Mouse (Mus musculus) liver, embryonic 11.5 days (tissue): ENCODE data around the gene Gpc5. TPM values are rescaled to one million over a fixed set of nuclear protein-coding genes. Genes with fewer than 3 reads are reported as not detected.
A peak's percentile ranks its signal among the peaks of the same experiment; 100 is the strongest.

Experiments
- ATAC-seq: fragments of 200-750 bp; cut with Nextera tagmentation; replicated peaks from 2 replicates; pipeline ENCODE4 v1.8.0; 2017; ENCODE audit warnings: moderate number of reproducible peaks, mild to moderate bottlenecking, moderate TSS enrichment, moderate library complexity; ENCODE audit not compliant: low FRiP score
- DNase-seq: peaks from one replicate; pipeline ENCODE4 v3.0.0-alpha.2; 2017; ENCODE audit warnings: low spot score
- H3K27ac ChIP-seq: fragments of 300-500 bp; sonication (generic); 2 replicates; pipeline ENCODE4 v1.5.1; 2014; ENCODE audit warnings: mild to moderate bottlenecking, low read depth, low read length, control low read depth
- H3K27me3 ChIP-seq: fragments of 300-500 bp; sonication (generic); replicated peaks from 2 replicates; pipeline ENCODE4 v1.6.1; 2014; ENCODE audit warnings: low read length, mixed read lengths; ENCODE audit not compliant: control insufficient read depth, insufficient read depth
- H3K36me3 ChIP-seq: fragments of 300-500 bp; sonication (generic); 2 replicates; pipeline ENCODE4 v1.6.1; 2014; ENCODE audit warnings: mild to moderate bottlenecking, low read length, moderate library complexity, mixed read lengths; ENCODE audit not compliant: control insufficient read depth, insufficient read depth
- H3K4me1 ChIP-seq: fragments of 300-500 bp; sonication (generic); replicated peaks from 2 replicates; pipeline ENCODE4 v1.6.1; 2014; ENCODE audit warnings: low read length, mixed read lengths; ENCODE audit not compliant: control insufficient read depth, insufficient read depth
- H3K4me2 ChIP-seq: fragments of 300-500 bp; sonication (generic); 2 replicates; pipeline ENCODE4 v1.6.1; 2014; ENCODE audit warnings: mild to moderate bottlenecking, control low read depth, moderate library complexity
- H3K4me3 ChIP-seq: fragments of 300-500 bp; sonication (generic); 2 replicates; pipeline ENCODE4 v1.5.1; 2014; ENCODE audit warnings: low read depth, low read length, control low read depth
- H3K9ac ChIP-seq: fragments of 300-500 bp; sonication (generic); 2 replicates; pipeline ENCODE4 v1.6.1; 2014; ENCODE audit warnings: low read depth, low read length, control low read depth
- H3K9me3 ChIP-seq: fragments of 300-500 bp; sonication (generic); 2 replicates; pipeline ENCODE4 v1.6.1; 2016; ENCODE audit warnings: low read length, inconsistent platforms, mixed read lengths; ENCODE audit not compliant: control insufficient read depth
- WGBS: fragments of 180-500 bp; shearing (Covaris S2); extraction: QIAGEN DNeasy Blood & Tissue Kit; methylation state at CpG from one replicate; pipeline ENCODE4 v1.1.7; 2014; 5-methylcytosine and 5-hydroxymethylcytosine counted together
- microRNA counts: library from miRNA; unstranded; fragments of <30 nt; microRNA quantifications from one replicate; lab custom pipeline; 2015
- microRNA-seq: library from miRNA; unstranded; fragments of <30 nt; microRNA quantifications from one replicate; pipeline ENCODE4, GENCODE M21; 2017; ENCODE audit warnings: borderline number of aligned reads
- polyA plus RNA-seq: library from polyadenylated mRNA; unstranded; fragments of >200 nt; fragmentation: Nextera tagmentation; extraction: Ambion mirVana; gene quantifications from 2 replicates; pipeline ENCODE4 v1.2.1, GENCODE M21; 2014

The Gpc5 gene
- polyA plus RNA-seq, 1 experiment from 2014 or later, result 0.12 TPM

- H3K27ac ChIP-seq, result no peak overlapping the region
- H3K4me2 ChIP-seq, result no peak overlapping the region
- no peak overlapping the region for H3K4me3 ChIP-seq
- ATAC-seq, result no peak
- 73% methylated on average over 3 of the region's 3 CpGs for WGBS
- H3K4me1 ChIP-seq, result no peaks in the 10 kb centered on the region
- no peaks in the 10 kb centered on the region for H3K27me3 ChIP-seq
- H3K9me3 ChIP-seq, result no peaks in the 10 kb centered on the region
- H3K36me3 ChIP-seq, result no peaks in the 10 kb centered on the region
- DNase-seq, result no peak
- H3K9ac ChIP-seq, result no peak overlapping the region
Measured at GRCm38 (mm10) chr14:116538216-116538615, 1446.2 kb downstream of the Gpc5 start.

DNA sequence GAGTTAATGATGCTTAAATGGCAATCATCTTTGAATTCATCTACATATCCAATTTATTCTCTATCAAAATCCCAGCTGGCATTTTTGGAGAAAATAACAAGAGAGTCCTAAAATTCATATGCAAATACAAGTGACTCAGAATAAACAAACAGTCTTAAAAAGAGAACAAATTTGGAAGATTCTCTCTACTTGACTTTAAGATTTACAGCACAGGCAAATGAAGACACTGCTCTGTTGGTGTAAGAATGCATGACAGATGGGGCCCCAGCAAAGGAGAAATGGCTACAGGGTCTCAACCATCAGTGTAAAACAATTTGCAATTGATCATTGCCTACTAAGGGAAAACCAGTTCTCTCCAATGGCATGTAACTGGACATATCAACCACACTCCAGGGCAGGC, 1451.7 kb downstream of the Gpc5 start:
- H3K4me1 ChIP-seq, result no peaks in the 10 kb centered on the region
- no peak overlapping the region for H3K4me2 ChIP-seq
- no peaks in the 10 kb centered on the region for H3K27me3 ChIP-seq
- H3K36me3 ChIP-seq, result no peaks in the 10 kb centered on the region
- ATAC-seq (no peak), DNase-seq (no peak)
- no peak overlapping the region for H3K4me3 ChIP-seq
- no peak overlapping the region for H3K27ac ChIP-seq
- H3K9me3 ChIP-seq, result no peaks in the 10 kb centered on the region
- H3K9ac ChIP-seq, result no peak overlapping the region

DNA sequence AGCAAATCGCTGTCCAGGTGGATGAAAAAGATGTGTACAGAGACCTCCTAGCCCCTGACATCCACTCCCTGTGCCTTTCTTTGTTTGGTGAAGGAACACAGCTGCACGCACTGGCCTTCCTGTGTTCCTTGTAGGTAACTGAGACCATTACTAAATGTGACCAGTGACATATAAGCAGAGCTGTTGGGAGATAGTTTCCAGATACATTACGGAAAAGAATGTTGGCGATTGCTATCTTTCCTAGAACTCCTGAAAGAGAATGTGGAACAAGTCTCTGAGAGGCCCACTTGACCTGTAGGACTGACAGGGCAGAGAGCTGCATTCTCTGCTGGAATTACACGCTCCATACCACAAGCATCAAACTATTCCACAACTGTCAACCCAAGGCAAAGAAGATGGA, 1459.4 kb downstream of the Gpc5 start:
- H3K27me3 ChIP-seq, result no peaks in the 10 kb centered on the region
- no peak overlapping the region for H3K4me2 ChIP-seq
- no peaks in the 10 kb centered on the region for H3K36me3 ChIP-seq
- no peak overlapping the region for H3K9ac ChIP-seq
- H3K4me3 ChIP-seq, result no peak overlapping the region
- no peaks in the 10 kb centered on the region for H3K4me1 ChIP-seq
- no peaks in the 10 kb centered on the region for H3K9me3 ChIP-seq
- no peak overlapping the region for H3K27ac ChIP-seq
- WGBS, result 58% methylated on average over 5 of the region's 5 CpGs
- no peak for DNase-seq
- no peak for ATAC-seq

DNA sequence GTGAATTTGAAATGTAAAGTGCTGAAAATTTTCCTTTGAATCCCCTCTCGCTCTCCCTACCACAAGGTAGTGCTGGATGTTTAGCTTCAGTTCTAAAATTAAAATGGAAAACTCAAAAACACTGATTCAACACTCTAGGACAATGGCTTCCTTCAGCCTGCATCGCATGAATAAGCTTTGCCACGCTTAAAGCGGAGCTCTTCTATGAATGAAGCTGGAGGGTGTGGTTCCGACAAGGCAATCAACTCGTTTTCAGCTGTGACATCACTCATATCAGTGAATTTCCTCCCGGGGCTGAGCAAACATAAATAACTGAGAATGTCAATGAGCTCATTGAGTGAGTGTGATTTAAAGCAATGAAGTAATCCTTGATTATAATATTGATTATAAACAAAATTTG, 1461.3 kb downstream of the Gpc5 start:
- no peak overlapping the region for H3K4me3 ChIP-seq
- ATAC-seq (no peak), DNase-seq (no peak)
- no peaks in the 10 kb centered on the region for H3K4me1 ChIP-seq
- no peaks in the 10 kb centered on the region for H3K9me3 ChIP-seq
- H3K4me2 ChIP-seq, result no peak overlapping the region
- H3K27ac ChIP-seq, result no peak overlapping the region
- no peak overlapping the region for H3K9ac ChIP-seq
- no peaks in the 10 kb centered on the region for H3K27me3 ChIP-seq
- 63% methylated on average over 7 of the region's 7 CpGs for WGBS
- no peaks in the 10 kb centered on the region for H3K36me3 ChIP-seq

DNA sequence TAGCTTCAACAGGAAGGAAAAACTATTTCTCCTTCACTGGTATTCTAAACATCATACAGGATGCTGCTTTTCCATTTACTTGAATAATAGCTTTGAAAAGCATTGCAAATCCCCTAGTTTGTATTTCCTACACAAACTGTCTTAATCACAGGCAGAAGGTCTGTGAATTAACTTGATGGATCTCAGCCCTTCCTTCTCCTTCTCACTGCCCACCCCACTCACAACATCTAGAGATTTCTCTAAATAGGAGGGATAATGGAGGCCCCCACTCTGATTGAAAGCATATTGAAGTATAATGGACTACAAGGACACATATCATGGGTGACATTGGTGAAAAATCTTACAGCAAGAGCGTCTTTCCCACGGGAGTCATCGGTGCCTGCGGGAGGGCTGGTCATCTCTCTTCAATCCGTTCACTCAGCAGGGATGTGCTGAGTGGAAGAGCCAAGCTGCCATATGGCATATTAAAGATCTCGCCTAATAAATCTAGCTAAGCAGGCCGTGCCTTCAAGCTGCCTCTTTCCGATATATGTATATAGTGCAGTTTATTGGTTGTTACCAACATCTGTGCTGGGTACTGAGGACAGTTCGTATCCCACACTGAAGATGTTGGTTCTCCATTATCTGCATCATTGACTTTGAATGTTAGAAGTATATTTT, 1466.3 kb downstream of the Gpc5 start:
- Histone ChIP-seq H3K27ac (no peak overlapping the region), H3K4me2 (no peak overlapping the region), H3K9me3 (no peaks in the 10 kb centered on the region), H3K9ac (no peak overlapping the region), H3K4me3 (no peak overlapping the region), H3K27me3 (no peaks in the 10 kb centered on the region), H3K4me1 (no peaks in the 10 kb centered on the region), H3K36me3 (no peaks in the 10 kb centered on the region)
- ATAC-seq (no peak), DNase-seq (no peak)
- WGBS, result 76% methylated on average over 9 of the region's 9 CpGs

- no peaks in the 10 kb centered on the region for H3K4me1 ChIP-seq
- DNase-seq (no peak), ATAC-seq (no peak)
- no peak overlapping the region for H3K27ac ChIP-seq
- H3K36me3 ChIP-seq, result no peaks in the 10 kb centered on the region
- H3K4me2 ChIP-seq, result no peak overlapping the region
- H3K9ac ChIP-seq, result no peak overlapping the region
- H3K9me3 ChIP-seq, result no peaks in the 10 kb centered on the region
- no peaks in the 10 kb centered on the region for H3K27me3 ChIP-seq
- WGBS, result 51% methylated on average over 1 of the region's 1 CpGs
- no peak overlapping the region for H3K4me3 ChIP-seq
Measured at GRCm38 (mm10) chr14:116559990-116560389, 1468.0 kb downstream of the Gpc5 start.

MicroRNAs encoded within 50 kb of the gene (microRNA counts, 519-probe panel; counts per million panel counts)
- microRNA mmu-miR-18a (lab: Ali Mortazavi, UCI) (3,956 counts per million, percentile 20 among the panel's probes with 10 or more counts), microRNA mmu-miR-19a (lab: Ali Mortazavi, UCI) (8,572 counts per million, percentile 98 among the panel's probes with 10 or more counts), microRNA mmu-miR-19b (lab: Ali Mortazavi, UCI) (7,783 counts per million, percentile 93 among the panel's probes with 10 or more counts), microRNA mmu-miR-20a+mmu-miR-20b (lab: Ali Mortazavi, UCI) (8,819 counts per million, percentile 100 among the panel's probes with 10 or more counts), microRNA mmu-miR-92a (lab: Ali Mortazavi, UCI) (not detected)

Small RNA genes lying within 50 kb of the gene (microRNA-seq; reads per million reads assigned to microRNA genes)
- gene Mir17 (90,982 reads per million, percentile 100 among the genes with 10 or more reads in this experiment), gene Mir18 (13,742 reads per million, percentile 96 among the genes with 10 or more reads in this experiment), gene Mir19a (189 reads per million, percentile 55 among the genes with 10 or more reads in this experiment), gene Mir19b-1 (70.0 reads per million, percentile 45 among the genes with 10 or more reads in this experiment), gene Mir20a (34,417 reads per million, percentile 99 among the genes with 10 or more reads in this experiment), gene Mir92-1 (9,902 reads per million, percentile 94 among the genes with 10 or more reads in this experiment)
